Mouse (Mus musculus) myocyte (in vitro differentiated cells): ENCODE results near the gene Me3.

Experiments used
- CEBPB ChIP-seq: IDR thresholded peaks from 2 replicates; pipeline ENCODE4 v1.6.1; 2011; ENCODE audit warnings: mild to moderate bottlenecking, moderate library complexity; ENCODE audit not compliant: poor library complexity, insufficient read depth, severe bottlenecking
- E2F4 ChIP-seq: IDR thresholded peaks from one replicate; pipeline ENCODE4 v1.6.1; 2011; ENCODE audit warnings: mild to moderate bottlenecking, control low read depth, moderate library complexity; ENCODE audit not compliant: insufficient read depth
- MAX ChIP-seq: IDR thresholded peaks from one replicate; pipeline ENCODE4 v1.6.1; 2011; ENCODE audit warnings: low read depth, mild to moderate bottlenecking, control low read depth
- MYOD1 ChIP-seq, 3 experiments: IDR thresholded peaks; one replicate each; pipeline ENCODE4 v1.6.1; 2011; ENCODE audit warnings: control low read depth in 2 of 3, low read depth in 2 of 3, mild to moderate bottlenecking in 2 of 3, moderate library complexity in 1 of 3; ENCODE audit not compliant: insufficient read length in 2 of 3, control insufficient read depth in 1 of 3
- MYOG ChIP-seq, 3 experiments: IDR thresholded peaks; one replicate each; pipeline ENCODE4 v1.6.1; 2011; ENCODE audit warnings: control low read depth in 2 of 3, low read depth in 2 of 3, mild to moderate bottlenecking in 2 of 3; ENCODE audit not compliant: insufficient read length in 2 of 3, control insufficient read depth in 1 of 3, insufficient read depth in 1 of 3
- POLR2A ChIP-seq: IDR thresholded peaks from one replicate; pipeline ENCODE4 v1.6.1; 2011; ENCODE audit warnings: low read depth, mild to moderate bottlenecking, control low read depth, moderate library complexity; ENCODE audit not compliant: insufficient read length
- POLR2AphosphoS2 ChIP-seq: IDR thresholded peaks from one replicate; pipeline ENCODE4 v1.6.1; 2011; ENCODE audit warnings: low read depth, control low read depth; ENCODE audit not compliant: insufficient read length
- REST ChIP-seq: IDR thresholded peaks from one replicate; pipeline ENCODE4 v1.6.1; 2011; ENCODE audit warnings: mild to moderate bottlenecking, control low read depth, moderate library complexity; ENCODE audit not compliant: insufficient read depth, insufficient read length
- TCF12 ChIP-seq: IDR thresholded peaks from one replicate; pipeline ENCODE4 v1.6.1; 2011; ENCODE audit warnings: mild to moderate bottlenecking, control low read depth; ENCODE audit not compliant: poor library complexity, insufficient read depth, severe bottlenecking
- TCF3 ChIP-seq: IDR thresholded peaks from one replicate; pipeline ENCODE4 v1.6.1; 2011; ENCODE audit warnings: low read depth, control low read depth; ENCODE audit not compliant: insufficient read length
- USF1 ChIP-seq: IDR thresholded peaks from one replicate; pipeline ENCODE4 v1.6.1; 2011; ENCODE audit warnings: low read depth, mild to moderate bottlenecking, control low read depth, moderate library complexity

DNA sequence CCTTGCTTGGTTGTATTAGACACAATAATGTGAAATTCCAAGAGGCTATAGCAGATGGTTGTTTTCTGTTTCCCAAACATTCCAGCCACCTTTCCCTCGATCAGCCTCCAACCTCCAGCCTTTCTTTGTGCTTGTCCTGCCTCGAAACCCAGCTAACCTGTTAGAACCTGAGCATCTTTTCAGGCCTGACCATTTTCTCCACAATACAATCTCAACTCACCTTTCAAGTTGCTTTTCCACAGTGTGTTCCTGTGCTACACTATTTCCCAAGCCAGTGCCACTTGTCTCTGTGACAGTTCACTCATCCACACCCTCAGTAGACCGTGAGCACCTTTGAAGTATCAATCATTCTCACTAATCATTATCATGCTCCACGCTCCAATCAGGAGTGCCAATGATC is 171.8 kb downstream of the Me3 start:
- no peak for TF ChIP-seq E2F4
- TF ChIP-seq CEBPB = no peak
- TF ChIP-seq TCF12 = no peak
- TF ChIP-seq POLR2A = no peak
- no peak for TF ChIP-seq MYOD1 (IDR thresholded peaks at IDR 0.05; ENCODE audit: control insufficient read depth in 1 of 3, insufficient read length in 2 of 3, low read depth in 2 of 3)
- no peak for TF ChIP-seq POLR2AphosphoS2
- no peak for TF ChIP-seq USF1
- no peak for TF ChIP-seq MAX
- TF ChIP-seq TCF3 = no peak
- no peak for TF ChIP-seq MYOG (IDR thresholded peaks at IDR 0.05; ENCODE audit: control insufficient read depth in 1 of 3, insufficient read depth in 1 of 3, insufficient read length in 2 of 3, low read depth in 2 of 3)
- no peak for TF ChIP-seq REST
